Mouse (Mus musculus): ENCODE measurements around the gene Btbd9.

GRCm38 (mm10) chr17:30573990-30574782 is 2.1 kb downstream of the Btbd9 start:
- TF ChIP-seq CTCF (conservative IDR thresholded peaks at IDR 0.05; ENCODE audit: insufficient read depth, insufficient read length, low read depth, low read length) (no peak), POLR2A (IDR thresholded peaks at IDR 0.05; ENCODE audit: low read depth, low read length) (no peak)
